Mouse (Mus musculus): ENCODE results near the gene Gm42417. TPM values are rescaled to one million over a fixed set of nuclear protein-coding genes. Genes with fewer than 3 reads are reported as not detected.
A peak's percentile ranks its signal among the peaks of the same experiment; 100 is the strongest.

Gm42417 gene
- total RNA-seq (2022): 100 to 1,000 TPM; 132 to 332 (median 244) TPM

- peak; percentile 73 for DNase-seq (ENCODE audit: low spot score)
Observed at GRCm38 (mm10) chr1:36539186-36539585, at the start of gene Gm42417. TSS of gene Gm42417 (minus strand) at chr1:36539429.

GRCm38 (mm10) chr1:36587860-36588259 lies 48.6 kb upstream of the Gm42417 start:
- DNase-seq (ENCODE audit: low spot score): no peak

GRCm38 (mm10) chr1:36586288-36586687 lies 47.1 kb upstream of the Gm42417 start:
- DNase-seq (ENCODE audit: low spot score): no peak

DNA sequence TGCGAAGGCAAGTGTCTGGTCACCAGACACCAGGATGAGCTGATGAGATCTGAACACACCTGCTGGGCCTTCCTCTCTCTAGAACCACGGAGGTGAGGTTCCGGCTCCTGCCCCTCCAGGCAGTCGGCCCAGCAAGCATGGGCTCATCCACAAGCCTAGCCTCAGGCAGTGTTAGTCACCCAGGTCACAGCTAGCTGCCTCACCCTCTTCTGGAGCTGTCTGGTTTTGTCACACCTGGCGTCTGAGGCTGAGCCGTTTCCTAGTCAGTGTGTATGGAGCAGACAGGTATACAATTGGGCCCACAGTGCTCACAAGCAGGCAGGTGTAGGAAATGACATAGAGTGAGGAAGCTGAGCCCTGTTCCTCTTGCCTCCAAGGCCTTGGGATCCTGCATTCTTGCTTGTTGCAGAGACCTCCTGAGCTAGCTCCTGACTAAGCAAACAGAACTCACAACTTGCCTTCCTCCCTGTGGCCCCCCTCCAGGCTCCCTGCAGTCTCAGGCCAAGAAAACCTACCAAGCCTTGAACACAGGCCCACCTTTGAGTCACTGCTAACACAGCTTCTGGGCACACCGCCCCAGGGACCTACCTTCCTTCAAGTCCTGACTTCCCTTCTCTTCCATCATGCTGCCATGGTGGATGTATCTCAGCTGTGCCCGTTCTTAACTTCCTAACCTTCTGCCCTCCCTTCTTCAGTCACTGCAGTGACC lies 44.3 kb upstream of the Gm42417 start:
- DNase-seq (ENCODE audit: low spot score): no peak

GRCm38 (mm10) chr1:36582211-36582610 lies 43.0 kb upstream of the Gm42417 start:
- DNase-seq (ENCODE audit: low spot score): no peak

DNA sequence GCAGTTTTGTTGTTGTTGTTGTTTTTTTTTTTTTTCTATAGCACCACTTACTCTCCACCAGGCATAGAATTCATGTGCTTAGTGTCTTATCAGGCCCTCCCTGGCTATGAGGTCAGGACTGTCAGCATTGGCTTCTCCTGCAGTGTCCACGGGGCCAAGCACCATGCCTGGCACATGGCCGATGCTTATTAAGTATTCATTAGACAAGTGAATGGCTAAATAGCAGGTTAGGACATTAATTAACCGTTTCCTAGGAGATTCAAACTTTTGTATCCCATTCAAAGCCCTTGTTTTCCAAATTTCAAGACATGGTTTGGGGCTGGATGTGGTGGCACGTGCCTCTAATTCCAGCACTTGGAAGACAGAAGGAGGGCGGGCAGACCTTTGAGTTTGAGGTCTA lies 42.0 kb upstream of the Gm42417 start:
- DNase-seq (ENCODE audit: low spot score): no peak

- no peak for DNase-seq (ENCODE audit: low spot score)
Observed at GRCm38 (mm10) chr1:36580384-36581207, 41.4 kb upstream of the Gm42417 start.

DNA sequence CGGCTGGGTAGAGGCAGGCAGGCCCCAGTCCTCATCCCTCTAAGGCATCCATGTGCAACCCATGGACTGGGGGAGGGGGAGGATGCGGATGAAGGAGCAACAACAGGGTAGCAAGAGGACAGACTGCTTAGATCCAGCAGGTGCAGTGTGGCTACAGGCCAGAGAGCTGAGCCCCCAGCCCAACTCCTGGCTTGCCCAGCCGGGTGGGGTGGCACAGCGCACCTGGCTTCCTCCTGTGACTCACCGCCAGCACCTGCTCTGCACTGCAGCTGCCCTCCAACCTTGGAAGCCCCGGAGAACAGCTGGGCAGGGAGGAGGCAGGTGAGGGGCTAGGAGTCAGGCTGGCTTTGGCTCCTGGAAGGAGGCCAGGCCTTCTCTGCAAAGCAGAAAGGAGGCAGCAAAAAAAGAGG lies 40.8 kb upstream of the Gm42417 start:
- DNase-seq (ENCODE audit: low spot score): no peak

GRCm38 (mm10) chr1:36576991-36577675 lies 37.9 kb upstream of the Gm42417 start:
- DNase-seq (ENCODE audit: low spot score): no peak

DNA sequence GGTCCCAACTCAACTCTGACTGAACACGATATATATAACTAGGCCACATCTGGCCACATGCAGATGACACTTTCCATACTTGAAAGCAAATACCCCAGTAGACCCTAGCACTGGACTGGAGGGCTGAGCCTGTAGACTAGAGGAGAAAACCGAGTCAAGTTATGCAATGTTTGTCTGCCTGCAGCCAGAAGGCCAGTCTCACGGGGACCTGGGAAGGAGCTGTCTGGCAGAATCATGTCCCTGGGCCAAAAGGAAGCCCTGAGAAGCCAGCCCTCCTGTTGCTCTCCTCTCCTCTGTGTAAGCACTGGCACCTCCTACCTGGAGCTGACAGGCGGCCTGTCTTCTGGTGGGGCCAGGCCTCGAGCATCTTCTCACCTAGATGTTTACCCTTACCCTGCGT lies 36.1 kb upstream of the Gm42417 start:
- DNase-seq (ENCODE audit: low spot score): no peak

DNA sequence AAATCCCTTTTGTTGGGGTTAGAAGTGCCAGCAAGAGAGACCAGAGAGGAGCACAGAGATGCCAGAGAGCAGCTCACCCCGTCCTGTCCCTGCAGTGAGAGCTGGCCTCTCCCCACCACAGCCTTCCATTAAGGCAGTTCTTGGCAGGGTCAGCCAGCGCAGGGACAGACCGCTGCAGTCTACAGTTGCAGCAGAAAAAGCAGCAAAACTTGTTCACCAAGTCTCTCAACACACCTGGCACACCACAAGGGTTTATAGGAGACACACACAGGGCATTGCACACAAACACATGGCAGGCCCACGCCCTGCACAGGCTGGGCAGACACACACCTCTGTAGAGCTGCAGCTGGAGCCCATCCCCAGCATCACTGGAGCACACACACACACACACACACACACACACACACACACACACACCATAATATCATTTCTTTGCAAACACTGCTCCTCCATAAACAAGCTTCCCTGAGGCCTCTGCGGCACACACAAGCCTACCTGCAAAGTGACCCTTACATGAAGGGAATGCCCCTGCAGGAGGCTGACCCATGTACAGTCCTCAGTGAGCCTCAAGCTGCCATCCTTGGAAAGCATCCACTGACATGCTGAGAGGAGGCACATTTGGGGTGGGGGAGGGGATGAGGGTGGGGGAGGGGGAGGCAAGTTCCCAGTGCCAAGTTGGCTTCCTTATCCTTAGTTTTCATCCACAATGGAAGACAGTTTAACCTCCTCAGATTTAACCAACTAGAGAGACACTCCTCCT lies 35.1 kb upstream of the Gm42417 start:
- DNase-seq (ENCODE audit: low spot score): no peak

DNA sequence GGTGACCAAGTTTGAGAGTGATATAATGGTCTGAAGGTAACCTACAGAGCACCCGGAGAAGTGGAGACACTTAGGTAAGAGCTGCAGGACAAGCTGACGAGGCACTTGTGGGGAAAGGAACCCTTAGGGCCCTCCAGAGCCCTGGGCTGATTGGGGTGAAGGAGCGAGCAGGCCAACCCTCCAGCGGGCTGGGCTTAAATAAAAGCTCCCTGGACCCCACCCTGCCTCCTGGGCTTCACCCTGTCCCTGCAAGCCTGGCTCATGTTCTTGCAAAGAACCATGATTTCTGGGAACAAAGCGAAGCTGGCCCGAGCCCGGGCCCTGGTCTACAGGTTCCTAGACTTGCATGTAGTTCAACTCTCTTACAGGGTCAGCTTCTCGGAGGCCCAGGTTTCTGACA lies 34.3 kb upstream of the Gm42417 start:
- no peak for DNase-seq (ENCODE audit: low spot score)

GRCm38 (mm10) chr1:36572709-36573108 lies 33.5 kb upstream of the Gm42417 start:
- no peak for DNase-seq (ENCODE audit: low spot score)

- DNase-seq (ENCODE audit: low spot score): no peak
Observed at GRCm38 (mm10) chr1:36572140-36572700, 33.0 kb upstream of the Gm42417 start.

- DNase-seq (ENCODE audit: low spot score): no peak
Observed at GRCm38 (mm10) chr1:36571627-36572026, 32.4 kb upstream of the Gm42417 start.

DNA sequence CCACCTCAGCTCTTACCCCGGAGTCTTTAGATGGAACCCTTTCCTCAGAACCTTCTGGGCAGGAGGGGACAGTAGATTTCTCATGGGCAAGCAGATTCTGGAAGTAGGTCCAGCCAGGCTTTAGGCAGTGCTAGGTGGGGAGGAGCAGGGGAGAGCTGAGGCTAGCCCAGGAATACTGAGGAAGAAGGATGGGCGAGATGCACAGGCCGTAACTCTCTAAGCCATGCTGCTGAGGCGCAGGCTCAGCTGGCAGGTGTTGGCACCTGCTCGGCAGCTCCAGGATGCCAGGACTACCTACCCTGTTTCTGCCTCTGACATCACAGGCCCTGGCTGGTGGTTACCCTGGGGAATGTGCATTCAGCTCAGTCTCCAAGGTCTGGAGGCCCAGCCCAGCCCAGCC lies 31.1 kb upstream of the Gm42417 start:
- no peak for DNase-seq (ENCODE audit: low spot score)

DNA sequence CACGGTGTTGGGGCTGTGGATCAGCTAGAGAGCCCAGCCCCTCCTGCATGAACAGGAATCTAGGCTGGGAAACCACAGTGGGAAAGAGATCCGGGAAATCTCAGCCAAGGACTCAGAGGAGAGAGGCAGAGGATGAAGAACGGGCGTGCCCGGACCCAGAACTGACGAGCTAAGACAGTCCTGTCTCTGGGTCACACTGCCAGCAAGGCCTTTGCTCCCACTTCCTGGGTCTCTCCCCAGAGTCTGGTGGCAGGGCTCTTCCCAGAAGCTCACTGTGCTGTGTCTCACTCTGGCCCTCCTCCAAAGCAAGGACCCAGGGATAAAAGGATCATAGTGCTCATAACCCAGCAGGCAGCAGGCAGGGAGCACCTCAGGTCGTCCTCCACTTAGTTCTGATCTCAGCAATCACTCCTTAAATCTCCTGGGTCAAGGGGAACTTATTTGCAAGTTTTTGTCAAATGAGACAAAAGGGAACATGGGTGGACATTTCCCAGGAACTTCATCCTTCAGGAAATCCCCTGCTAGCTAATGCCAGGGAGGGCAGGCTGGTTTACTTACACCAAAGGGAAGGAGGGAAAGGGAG lies 30.6 kb upstream of the Gm42417 start:
- no peak for DNase-seq (ENCODE audit: low spot score)

- no peak for DNase-seq (ENCODE audit: low spot score)
Observed at GRCm38 (mm10) chr1:36568776-36569175, 29.5 kb upstream of the Gm42417 start.

DNA sequence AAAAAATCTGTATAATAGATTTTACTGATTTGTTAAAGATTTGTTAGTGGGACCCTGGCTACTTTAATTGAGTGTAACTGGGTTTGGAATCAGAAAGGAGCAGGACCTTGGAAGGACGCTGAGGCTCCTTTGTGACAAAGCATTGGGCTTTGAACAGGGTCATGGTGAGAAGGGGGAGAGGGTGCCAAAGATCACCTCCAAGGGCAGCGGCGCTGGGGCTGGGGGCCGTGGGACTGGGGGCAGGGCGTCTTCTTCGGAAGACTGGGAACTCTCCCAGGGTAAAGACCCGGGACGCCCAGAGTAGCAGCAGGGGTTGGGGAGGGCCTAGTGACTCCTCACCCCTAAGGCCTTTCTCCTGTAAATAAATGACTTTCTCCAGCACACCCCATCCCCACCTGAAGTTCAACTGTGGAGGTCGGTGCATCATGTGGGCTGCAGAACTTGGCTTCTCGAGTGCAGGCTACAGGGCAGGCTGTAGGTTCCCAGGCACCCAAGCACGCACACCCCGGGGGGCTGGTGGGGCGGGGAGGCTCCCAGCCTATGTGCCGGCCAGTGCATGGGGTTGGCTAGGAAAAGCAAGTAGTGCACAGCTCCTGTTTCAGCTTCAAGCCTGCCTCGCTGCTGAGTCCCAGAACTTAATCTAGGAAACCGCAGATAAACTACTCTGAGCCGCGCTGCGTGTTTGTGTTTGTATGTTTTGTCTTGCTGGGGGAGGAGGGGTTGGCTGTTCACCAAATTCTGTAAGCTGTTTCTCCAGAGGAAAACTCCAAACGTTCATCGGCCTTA lies 28.8 kb upstream of the Gm42417 start:
- DNase-seq (ENCODE audit: low spot score): no peak

- DNase-seq (ENCODE audit: low spot score): no peak
Observed at GRCm38 (mm10) chr1:36566425-36566824, 27.2 kb upstream of the Gm42417 start.
